Mouse (Mus musculus): ENCODE measurements around the gene Pla2g4e.

DNA sequence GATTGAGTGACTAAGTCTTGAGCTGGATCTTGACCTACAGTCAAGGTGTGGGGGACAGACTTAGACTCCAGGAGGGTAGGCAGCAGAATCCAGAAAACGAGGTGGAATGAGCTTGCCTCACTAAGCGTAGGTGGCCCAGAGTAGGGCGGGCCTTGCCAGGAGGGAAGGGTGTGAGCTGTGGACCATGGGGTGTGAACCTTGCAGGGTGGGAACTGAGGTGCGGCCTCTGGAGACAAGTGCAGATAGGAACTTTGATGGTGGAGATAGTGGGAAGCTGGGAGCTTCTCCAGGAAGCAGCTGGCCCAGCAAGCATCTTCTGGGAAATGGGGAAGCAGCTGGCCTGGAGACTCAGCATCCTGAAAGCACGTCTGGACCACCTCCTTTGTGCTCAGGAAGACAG, 7.4 kb downstream of the Pla2g4e start:
- TF ChIP-seq CTCF (IDR thresholded peaks at IDR 0.05) = no peak
- TF ChIP-seq POLR2A (IDR thresholded peaks at IDR 0.05; ENCODE audit: insufficient read depth, low read depth, low read length) = no peak

All from heart, adult 2 months (tissue).